Mouse (Mus musculus): ENCODE data around the gene Rin1. TPM values are rescaled to one million over a fixed set of nuclear protein-coding genes. Genes with fewer than 3 reads are reported as not detected.
"Not testable (repeated sequence)": the region's sequence is repeated elsewhere in the genome, so short reads cannot be mapped to it uniquely, and the experiment has no call there.

The Rin1 gene
- polyA plus RNA-seq (2015; fragmentation: Nextera tagmentation; extraction: Ambion mirVana), result 4.5 and 4.9 TPM in 2 replicates

DNA sequence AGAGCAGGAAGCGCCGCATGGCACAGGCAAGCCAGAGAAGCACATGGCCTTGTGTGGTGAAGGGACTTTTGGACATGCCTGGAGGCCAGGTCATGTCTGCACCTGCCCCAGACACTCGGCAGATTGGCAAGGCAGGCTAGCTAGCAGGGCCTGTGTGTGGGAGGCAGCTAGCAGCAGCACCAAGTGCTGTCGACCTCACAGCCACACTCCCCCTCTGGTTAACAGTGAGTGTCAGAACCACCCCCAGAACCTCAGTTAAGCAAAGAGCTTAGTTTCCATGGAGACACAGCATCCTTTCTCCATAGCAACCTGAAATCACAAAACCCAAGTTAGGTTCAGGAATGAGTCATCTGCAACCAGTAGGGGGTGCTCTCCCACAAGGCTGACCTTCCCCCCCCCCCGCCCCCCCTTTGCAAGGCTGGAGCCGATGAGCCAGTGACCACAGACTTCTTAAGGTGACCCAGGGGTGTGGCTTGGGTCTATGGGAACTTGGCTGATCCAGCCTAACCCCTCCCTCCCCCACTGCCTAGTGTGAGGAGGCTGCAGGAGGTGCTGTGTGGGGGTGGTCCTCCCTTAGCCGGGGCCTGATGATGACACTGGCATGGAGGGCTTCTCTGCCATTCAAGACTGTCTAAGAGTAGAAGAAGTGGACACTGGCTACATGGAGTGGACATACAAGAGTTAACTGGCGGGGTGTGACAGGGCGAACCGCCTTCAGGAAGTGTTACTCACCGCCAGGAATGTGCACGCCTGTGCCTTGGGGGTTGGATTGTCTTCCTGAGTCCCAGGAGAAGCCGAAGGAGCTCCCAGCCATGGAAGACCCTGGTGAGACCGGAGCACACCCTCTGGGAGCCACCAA, at the start of gene Rin1:
Gene Rin1 (plus strand): TSS at position 435 of the 859 bp plus-strand sequence.
- Histone ChIP-seq H3K27ac (ENCODE audit: low read length) (peak within 1 kb of the TSS; percentile 71), H3K9ac (ENCODE audit: low read length) (peak within 1 kb of the TSS; percentile 64), H3K4me3 (replicated peaks; ENCODE audit: low read length) (peak within 1 kb of the TSS; percentile 45), H3K27me3 (ENCODE audit: control insufficient read depth, insufficient read depth, low read length) (peaks cover 10% of the 10 kb centered on the region), H3K36me3 (ENCODE audit: control insufficient read depth, insufficient read depth, low read length) (0 out of 2 replicates have a peak, but pooled peaks cover 3% of the 10 kb centered on the region), H3K4me1 (ENCODE audit: control insufficient read depth, insufficient read depth, low read length) (peaks cover 19% of the 10 kb centered on the region), H3K9me3 (replicated peaks; ENCODE audit: control insufficient read depth, low read length) (no peaks in the 10 kb centered on the region), H3K4me2 (ENCODE audit: low read depth, low read length) (peak within 1 kb of the TSS; percentile 58)
- WGBS, result 18% methylated on average over 14 of the region's 14 CpGs
- ATAC-seq (ENCODE audit: insufficient read depth, low FRiP score), result peak; percentile 70; the same call in 1 of the 2 replicates

DNA sequence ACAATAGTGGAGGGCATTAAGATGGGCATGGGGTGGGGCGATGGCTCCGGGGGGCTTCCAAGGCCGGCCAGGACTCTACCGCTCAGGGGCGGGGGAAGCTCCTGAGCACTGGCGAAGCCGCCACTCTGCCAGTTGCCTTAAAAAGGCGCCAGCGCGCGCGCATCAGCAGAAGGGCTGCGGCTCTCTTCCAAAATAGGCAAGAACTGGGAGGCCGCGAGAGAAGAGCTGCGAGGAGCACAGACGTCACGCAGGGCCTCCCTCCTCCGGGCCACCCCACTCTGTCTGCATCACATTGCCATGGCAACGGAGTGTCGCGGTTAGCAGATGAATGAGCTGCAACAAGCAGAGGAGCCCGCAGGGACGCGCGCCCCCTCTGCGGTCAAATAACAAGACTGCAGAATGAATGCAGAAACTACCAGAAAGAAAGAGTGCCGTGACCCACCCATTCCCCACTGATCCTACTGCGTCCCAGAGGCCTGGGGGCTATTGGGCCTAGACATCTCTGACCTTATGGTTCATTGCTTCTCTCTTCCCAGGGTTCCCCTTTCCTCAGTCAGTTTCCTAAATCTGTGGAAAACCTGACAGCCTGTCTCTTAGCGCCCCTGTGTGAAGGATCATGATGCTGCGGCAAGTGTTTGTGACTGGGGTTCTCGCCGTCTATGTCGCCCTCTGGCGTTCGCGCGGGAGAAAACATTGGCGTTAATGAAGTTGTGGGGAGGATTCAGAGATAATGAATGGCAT, 48.4 kb upstream of the Rin1 start:
- no peaks in the 10 kb centered on the region for H3K9me3 ChIP-seq (replicated peaks; ENCODE audit: control insufficient read depth, low read length)
- 1% methylated on average over 39 of the region's 39 CpGs for WGBS
- H3K27ac ChIP-seq (ENCODE audit: low read length), result 0 out of 2 replicates have a peak overlapping the region, but pooled peaks have one; percentile 44
- peak overlapping the region; percentile 22 for H3K4me3 ChIP-seq (replicated peaks; ENCODE audit: low read length)
- peak overlapping the region; percentile 50 for H3K4me2 ChIP-seq (ENCODE audit: low read depth, low read length)
- peak; percentile 95 for ATAC-seq (ENCODE audit: insufficient read depth, low FRiP score)
- H3K4me1 ChIP-seq (ENCODE audit: control insufficient read depth, insufficient read depth, low read length), result no peaks in the 10 kb centered on the region
- H3K27me3 ChIP-seq (ENCODE audit: control insufficient read depth, insufficient read depth, low read length), result no peaks in the 10 kb centered on the region
- no peaks in the 10 kb centered on the region for H3K36me3 ChIP-seq (ENCODE audit: control insufficient read depth, insufficient read depth, low read length)
- H3K9ac ChIP-seq (ENCODE audit: low read length), result no peak overlapping the region

DNA sequence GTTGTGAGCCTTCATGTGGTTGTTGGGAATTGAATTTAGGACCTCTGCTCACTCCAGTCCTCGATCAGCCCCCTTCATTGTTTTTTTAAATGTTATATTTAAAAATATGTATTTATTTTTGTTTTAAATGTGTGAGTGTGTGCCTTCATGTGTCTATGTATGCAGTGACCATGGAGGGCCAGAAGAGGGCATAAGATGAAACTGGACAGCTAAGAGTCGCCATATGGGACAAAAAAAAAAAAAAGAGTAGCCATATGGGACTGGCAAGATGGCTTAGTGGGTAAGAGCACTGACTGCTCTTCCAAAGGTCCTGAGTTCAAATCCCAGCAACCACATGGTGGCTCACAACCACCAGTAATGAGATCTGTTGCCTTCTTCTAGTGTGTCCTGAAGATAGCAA, 46.6 kb upstream of the Rin1 start:
- not testable (repeated sequence) for H3K4me1 ChIP-seq (ENCODE audit: control insufficient read depth, insufficient read depth, low read length); H3K9ac ChIP-seq (ENCODE audit: low read length); H3K27me3 ChIP-seq (ENCODE audit: control insufficient read depth, insufficient read depth, low read length); H3K36me3 ChIP-seq (ENCODE audit: control insufficient read depth, insufficient read depth, low read length); H3K27ac ChIP-seq (ENCODE audit: low read length); H3K4me2 ChIP-seq (ENCODE audit: low read depth, low read length); ATAC-seq (ENCODE audit: insufficient read depth, low FRiP score); H3K9me3 ChIP-seq (replicated peaks; ENCODE audit: control insufficient read depth, low read length); H3K4me3 ChIP-seq (replicated peaks; ENCODE audit: low read length)
- WGBS, result 55% methylated on average over 2 of the region's 2 CpGs

DNA sequence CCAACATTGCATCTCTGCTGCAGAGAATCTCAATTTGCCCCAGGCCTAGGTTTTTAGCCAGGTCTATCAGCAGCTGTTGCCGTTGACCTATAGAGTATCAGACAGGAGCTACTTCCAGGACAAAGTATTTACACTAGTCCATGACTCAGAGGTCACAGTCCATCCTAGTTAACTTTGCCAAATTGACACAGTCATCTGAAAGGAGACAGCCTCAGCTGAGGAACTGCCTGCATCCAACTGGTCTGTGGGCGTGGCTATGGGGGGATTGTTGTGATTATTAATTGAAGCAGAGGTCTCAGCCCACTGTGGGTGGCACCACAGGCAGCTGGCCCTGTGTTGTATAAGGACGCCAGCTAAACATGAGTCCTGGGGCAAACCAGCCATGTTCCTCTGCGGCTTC, 45.4 kb upstream of the Rin1 start:
- Histone ChIP-seq H3K4me2 (ENCODE audit: low read depth, low read length) (no peak overlapping the region), H3K4me1 (ENCODE audit: control insufficient read depth, insufficient read depth, low read length) (no peaks in the 10 kb centered on the region), H3K27ac (ENCODE audit: low read length) (no peak overlapping the region), H3K4me3 (replicated peaks; ENCODE audit: low read length) (no peak overlapping the region), H3K36me3 (ENCODE audit: control insufficient read depth, insufficient read depth, low read length) (no peaks in the 10 kb centered on the region), H3K9ac (ENCODE audit: low read length) (no peak overlapping the region), H3K27me3 (ENCODE audit: control insufficient read depth, insufficient read depth, low read length) (no peaks in the 10 kb centered on the region), H3K9me3 (replicated peaks; ENCODE audit: control insufficient read depth, low read length) (no peaks in the 10 kb centered on the region)
- ATAC-seq (ENCODE audit: insufficient read depth, low FRiP score), result no peak
- 56% methylated on average over 4 of the region's 4 CpGs for WGBS

DNA sequence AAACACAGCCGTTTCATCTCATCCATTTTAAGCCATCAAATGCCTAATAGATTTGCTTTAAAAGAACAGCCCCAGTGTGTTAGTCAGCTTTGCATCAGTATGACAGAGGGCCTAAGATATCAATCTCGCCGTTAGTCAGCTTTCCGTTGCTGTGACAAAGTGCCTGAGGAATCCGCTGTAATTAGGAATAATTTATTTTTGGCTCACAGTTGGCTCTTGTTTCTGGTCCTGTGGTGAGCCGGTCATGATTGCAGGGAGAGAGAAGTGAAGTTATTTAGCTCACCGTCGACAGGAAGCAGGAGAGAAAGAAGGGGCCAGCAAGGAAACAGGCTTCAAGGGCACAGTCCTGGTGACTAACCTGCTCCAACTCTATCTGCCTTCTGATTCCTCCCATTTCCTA, 37.1 kb upstream of the Rin1 start:
- no peak overlapping the region for H3K27ac ChIP-seq (ENCODE audit: low read length)
- H3K27me3 ChIP-seq (ENCODE audit: control insufficient read depth, insufficient read depth, low read length), result no peaks in the 10 kb centered on the region
- H3K4me2 ChIP-seq (ENCODE audit: low read depth, low read length), result no peak overlapping the region
- H3K4me3 ChIP-seq (replicated peaks; ENCODE audit: low read length), result no peak overlapping the region
- H3K36me3 ChIP-seq (ENCODE audit: control insufficient read depth, insufficient read depth, low read length), result no peaks in the 10 kb centered on the region
- H3K4me1 ChIP-seq (ENCODE audit: control insufficient read depth, insufficient read depth, low read length), result peaks cover 4% of the 10 kb centered on the region; the same call in 1 of the 2 replicates
- no peak for ATAC-seq (ENCODE audit: insufficient read depth, low FRiP score)
- no peaks in the 10 kb centered on the region for H3K9me3 ChIP-seq (replicated peaks; ENCODE audit: control insufficient read depth, low read length)
- 54% methylated on average over 8 of the region's 8 CpGs for WGBS
- H3K9ac ChIP-seq (ENCODE audit: low read length), result no peak overlapping the region

DNA sequence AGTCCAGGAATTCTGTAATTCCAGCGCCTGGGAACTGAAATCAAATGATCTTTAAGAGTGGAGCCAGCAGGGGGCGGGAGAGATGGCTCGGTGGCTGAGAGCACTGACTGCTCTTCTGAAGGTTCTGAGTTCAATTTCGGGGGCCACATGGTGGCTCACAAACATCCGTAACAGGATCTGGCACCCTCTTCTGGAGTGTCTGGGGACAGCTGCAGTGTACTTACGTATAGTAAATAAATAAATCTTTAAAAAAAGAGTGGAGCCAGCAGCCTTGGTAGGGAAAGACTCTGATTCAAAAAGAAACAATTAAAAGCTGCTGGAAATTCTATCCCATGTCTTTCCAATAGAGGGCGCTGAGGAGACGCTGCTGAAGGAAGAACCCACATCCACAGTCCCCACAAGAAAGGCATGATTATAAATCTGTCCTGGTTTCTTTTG, 35.3 kb upstream of the Rin1 start:
- Histone ChIP-seq H3K27ac (ENCODE audit: low read length) (no peak overlapping the region), H3K9ac (ENCODE audit: low read length) (no peak overlapping the region), H3K4me3 (replicated peaks; ENCODE audit: low read length) (no peak overlapping the region), H3K4me1 (ENCODE audit: control insufficient read depth, insufficient read depth, low read length) (peaks cover 4% of the 10 kb centered on the region; the same call in 1 of the 2 replicates), H3K4me2 (ENCODE audit: low read depth, low read length) (no peak overlapping the region), H3K9me3 (replicated peaks; ENCODE audit: control insufficient read depth, low read length) (no peaks in the 10 kb centered on the region), H3K36me3 (ENCODE audit: control insufficient read depth, insufficient read depth, low read length) (no peaks in the 10 kb centered on the region), H3K27me3 (ENCODE audit: control insufficient read depth, insufficient read depth, low read length) (no peaks in the 10 kb centered on the region)
- no peak for ATAC-seq (ENCODE audit: insufficient read depth, low FRiP score)
- 19% methylated on average over 8 of the region's 8 CpGs for WGBS

DNA sequence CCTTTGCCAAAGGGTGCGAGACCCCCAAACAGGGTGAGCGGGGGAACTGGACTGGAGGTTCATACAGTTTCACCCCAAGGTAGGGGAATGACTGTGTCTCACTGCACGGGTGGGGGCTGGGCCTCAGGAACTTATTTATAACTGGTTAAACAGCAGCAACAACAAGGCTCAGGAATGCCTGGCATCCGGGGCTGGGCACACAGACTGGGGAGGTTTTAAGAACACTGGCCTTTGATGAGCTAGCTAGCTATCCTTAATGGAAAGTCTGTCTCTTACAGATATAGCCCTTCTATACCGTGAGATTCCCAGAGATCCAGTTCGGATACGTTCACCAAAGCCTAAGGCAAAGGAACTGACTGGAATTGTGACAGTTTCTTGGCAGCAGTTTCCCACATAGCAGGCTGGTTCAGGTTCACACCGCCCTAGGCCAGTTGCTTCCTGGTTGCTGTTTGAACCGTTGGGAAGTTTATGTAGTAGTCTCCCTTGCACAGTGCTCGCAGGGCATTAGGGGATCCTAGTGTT, 34.0 kb upstream of the Rin1 start:
- no peak overlapping the region for H3K4me3 ChIP-seq (replicated peaks; ENCODE audit: low read length)
- WGBS, result 25% methylated on average over 10 of the region's 10 CpGs
- ATAC-seq (ENCODE audit: insufficient read depth, low FRiP score), result 0 out of 2 replicates have a peak, but pooled peaks have one; percentile 58

DNA sequence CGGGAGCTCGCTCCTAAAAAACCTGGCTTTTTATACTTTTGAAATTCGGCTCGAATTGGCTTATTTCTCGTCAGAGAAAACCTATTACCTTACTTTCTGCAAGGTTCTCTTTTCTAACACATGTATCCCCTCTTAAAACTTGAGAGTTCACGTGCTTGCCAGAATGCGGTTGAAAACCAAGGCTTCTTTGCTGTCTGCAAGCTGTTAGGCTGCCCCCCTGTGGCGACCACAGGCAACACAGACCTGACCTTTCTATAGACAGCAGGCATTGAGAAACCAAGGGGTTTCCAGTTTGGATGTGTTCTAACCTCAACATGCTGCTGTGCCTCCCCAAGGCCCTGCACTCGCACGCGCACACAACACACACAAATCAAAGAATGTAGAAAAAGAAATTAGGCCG, 33.5 kb upstream of the Rin1 start:
- no peaks in the 10 kb centered on the region for H3K27me3 ChIP-seq (ENCODE audit: control insufficient read depth, insufficient read depth, low read length)
- no peak overlapping the region for H3K4me3 ChIP-seq (replicated peaks; ENCODE audit: low read length)
- no peaks in the 10 kb centered on the region for H3K36me3 ChIP-seq (ENCODE audit: control insufficient read depth, insufficient read depth, low read length)
- H3K27ac ChIP-seq (ENCODE audit: low read length), result peak overlapping the region; percentile 21
- no peaks in the 10 kb centered on the region for H3K9me3 ChIP-seq (replicated peaks; ENCODE audit: control insufficient read depth, low read length)
- ATAC-seq (ENCODE audit: insufficient read depth, low FRiP score), result no peak
- peak overlapping the region; percentile 22; the same call in 1 of the 2 replicates for H3K4me2 ChIP-seq (ENCODE audit: low read depth, low read length)
- peaks cover 4% of the 10 kb centered on the region; the same call in 1 of the 2 replicates for H3K4me1 ChIP-seq (ENCODE audit: control insufficient read depth, insufficient read depth, low read length)
- H3K9ac ChIP-seq (ENCODE audit: low read length), result no peak overlapping the region
- 23% methylated on average over 12 of the region's 12 CpGs for WGBS

More for the DNA sequence above, 34.0 kb upstream of the Rin1 start:
- Histone ChIP-seq H3K36me3 (ENCODE audit: control insufficient read depth, insufficient read depth, low read length) (no peaks in the 10 kb centered on the region), H3K27me3 (ENCODE audit: control insufficient read depth, insufficient read depth, low read length) (no peaks in the 10 kb centered on the region), H3K4me2 (ENCODE audit: low read depth, low read length) (peak overlapping the region; percentile 22; the same call in 1 of the 2 replicates), H3K9me3 (replicated peaks; ENCODE audit: control insufficient read depth, low read length) (no peaks in the 10 kb centered on the region), H3K27ac (ENCODE audit: low read length) (peak overlapping the region; percentile 21), H3K9ac (ENCODE audit: low read length) (no peak overlapping the region), H3K4me1 (ENCODE audit: control insufficient read depth, insufficient read depth, low read length) (peaks cover 4% of the 10 kb centered on the region; the same call in 1 of the 2 replicates)
